Mouse (Mus musculus): Measurements from ENCODE around the gene Myh4.

Myh4 gene

GRCm38 (mm10) chr11:67237481-67238079, at the start of gene Myh4:
Myh4 (plus strand) TSS chr11:67238029.
- no peak for DNase-seq

- DNase-seq: no peak
Measured at GRCm38 (mm10) chr11:67190316-67190715, 47.5 kb upstream of the Myh4 start.

DNA sequence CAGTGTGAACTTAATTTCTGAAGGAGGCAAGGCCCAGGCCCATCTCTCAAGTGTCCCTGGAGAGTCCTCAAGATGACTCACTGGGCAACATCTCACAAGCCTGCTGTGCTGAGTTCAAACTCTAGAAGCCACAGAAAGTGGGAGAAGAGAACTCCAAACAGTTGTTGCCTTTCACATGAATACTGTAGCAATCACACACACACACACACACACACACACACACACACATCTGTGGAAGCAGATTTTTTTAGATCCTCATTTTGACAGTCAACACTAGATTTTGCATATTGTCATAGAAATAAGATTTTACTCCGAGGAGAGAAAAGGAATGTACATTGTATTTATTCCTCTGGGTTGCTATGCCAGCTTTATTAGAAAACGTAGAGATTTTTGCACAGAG, 47.0 kb upstream of the Myh4 start:
- no peak for DNase-seq

GRCm38 (mm10) chr11:67191496-67191895, 46.3 kb upstream of the Myh4 start:
- DNase-seq: no peak

DNA sequence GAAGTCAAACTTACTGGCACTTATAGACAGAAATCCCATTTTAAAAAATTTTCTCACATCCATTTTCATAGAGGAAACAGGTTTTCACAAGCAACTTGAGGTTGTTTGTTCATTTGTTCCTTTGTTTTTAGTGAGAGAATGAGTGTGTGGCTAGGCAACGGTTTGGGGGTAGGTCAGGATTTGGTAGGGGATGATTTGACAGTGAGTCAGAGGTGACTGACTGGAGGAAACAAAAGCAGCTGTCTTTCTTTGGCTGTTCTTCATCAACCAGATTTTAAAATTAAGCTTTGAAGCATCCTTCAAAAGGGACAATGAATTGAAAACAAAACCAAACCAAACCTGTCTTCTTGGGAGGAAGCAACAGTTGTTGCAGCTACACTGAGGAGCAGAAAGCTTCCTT, 38.5 kb upstream of the Myh4 start:
- no peak for DNase-seq

GRCm38 (mm10) chr11:67199752-67200151, 38.1 kb upstream of the Myh4 start, which contains the start of gene Myh1:
Myh1 (plus strand) TSS chr11:67200052.
- no peak for DNase-seq

DNA sequence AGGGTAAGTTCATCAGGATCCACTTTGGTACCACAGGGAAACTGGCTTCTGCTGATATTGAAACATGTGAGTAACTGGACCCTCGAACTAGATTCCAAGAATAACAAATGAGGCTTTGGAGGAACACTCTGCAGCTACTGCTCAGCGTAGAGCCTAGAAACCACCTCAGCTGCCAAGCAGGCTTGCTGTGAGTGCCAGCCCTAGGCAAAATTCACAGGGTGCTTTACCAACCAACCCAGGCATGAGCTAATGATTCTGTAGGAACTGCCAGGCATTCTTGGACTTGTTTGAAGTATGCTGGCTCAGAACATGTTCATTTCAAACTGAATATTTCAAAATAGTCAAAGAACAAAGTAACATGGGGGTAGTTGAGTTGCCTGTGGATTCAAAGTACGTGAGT, 33.1 kb upstream of the Myh4 start:
- DNase-seq: no peak

- no peak for DNase-seq
Measured at GRCm38 (mm10) chr11:67221803-67222202, 16.0 kb upstream of the Myh4 start.

GRCm38 (mm10) chr11:67224466-67224865, 13.4 kb upstream of the Myh4 start:
- DNase-seq: no peak

- DNase-seq: no peak
Measured at GRCm38 (mm10) chr11:67228731-67229130, 9.1 kb upstream of the Myh4 start.

DNA sequence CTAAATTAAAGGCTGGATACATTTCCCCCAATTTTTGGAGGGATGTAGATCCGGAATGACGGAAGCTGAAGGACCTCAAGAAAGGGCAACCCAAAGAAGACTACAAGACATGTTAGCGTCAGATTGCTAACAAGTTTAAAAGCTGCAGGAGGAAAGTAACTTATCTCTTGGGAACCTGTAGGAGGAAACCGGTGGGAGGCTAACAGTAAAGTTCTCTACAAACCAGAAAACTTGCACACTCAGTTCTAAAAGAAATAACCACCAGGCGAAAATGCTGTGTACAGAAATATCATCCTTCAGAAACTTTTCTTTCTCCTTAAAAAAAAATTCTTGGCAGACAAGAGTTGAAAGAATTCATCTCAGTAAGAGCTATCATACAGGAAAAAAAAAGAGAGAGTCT, 8.7 kb upstream of the Myh4 start:
- no peak for DNase-seq

GRCm38 (mm10) chr11:67229946-67230345, 7.9 kb upstream of the Myh4 start:
- DNase-seq: no peak

- no peak for DNase-seq
Measured at GRCm38 (mm10) chr11:67235639-67236358, 2.0 kb upstream of the Myh4 start.

DNA sequence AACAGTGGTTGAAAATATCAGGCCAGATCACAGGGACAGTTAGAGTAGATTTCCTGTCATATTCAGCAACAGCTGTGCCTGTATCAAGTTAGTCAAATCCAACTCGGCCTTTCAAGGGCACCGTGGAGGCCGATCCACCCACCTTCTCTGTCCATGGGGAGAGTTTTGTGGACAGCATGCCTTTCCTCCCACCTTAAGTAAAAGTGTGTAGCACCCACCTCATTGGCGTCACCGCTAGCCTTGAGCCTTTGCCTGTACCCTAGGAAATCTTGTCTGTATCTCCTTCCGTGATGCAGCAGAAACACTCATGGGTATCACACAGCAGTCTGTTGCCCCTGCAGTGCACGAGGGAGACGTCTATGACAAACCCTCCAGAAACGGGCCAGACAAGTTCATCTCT, 1.0 kb upstream of the Myh4 start:
- DNase-seq: no peak

GRCm38 (mm10) chr11:67241051-67241450, 3.2 kb downstream of the Myh4 start:
- no peak for DNase-seq

DNA sequence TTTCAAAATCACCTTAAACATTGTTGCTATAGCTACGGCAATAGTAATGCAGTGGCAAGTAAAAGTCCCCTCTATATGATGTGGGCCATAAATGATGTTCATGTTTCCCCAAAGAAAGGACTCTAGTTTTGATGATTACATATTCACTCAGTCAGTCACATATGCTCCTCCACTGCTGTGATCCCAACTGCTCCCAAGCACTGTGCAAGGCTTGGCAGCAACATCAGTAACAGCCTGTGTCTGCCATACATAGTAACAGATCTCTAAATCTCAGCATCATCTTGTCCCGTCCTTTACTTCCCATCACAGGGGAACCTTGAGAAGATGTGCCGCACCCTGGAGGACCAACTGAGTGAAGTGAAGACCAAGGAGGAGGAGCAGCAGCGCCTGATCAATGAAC, 15.9 kb downstream of the Myh4 start:
- no peak for DNase-seq

GRCm38 (mm10) chr11:67257048-67257447, 19.2 kb downstream of the Myh4 start:
- no peak for DNase-seq

DNA sequence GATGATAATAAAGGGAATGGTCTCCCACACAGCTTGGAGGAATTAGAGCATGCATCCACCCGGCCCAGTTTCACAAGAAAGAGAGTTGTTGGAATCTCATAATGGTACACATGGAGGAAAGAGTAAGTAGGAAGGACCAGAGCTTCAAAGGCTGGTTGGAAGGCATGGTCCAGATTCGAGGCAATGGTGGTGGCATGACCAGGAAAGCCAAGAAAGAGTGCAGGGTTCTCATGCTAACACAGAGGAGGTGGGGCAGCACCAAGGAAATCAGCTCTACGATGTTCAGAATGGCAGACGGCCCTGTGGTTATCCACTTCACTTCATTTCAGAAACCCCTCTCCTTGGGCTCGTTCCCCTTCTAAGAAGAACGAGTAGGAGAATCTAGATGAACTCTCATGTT, 23.1 kb downstream of the Myh4 start:
- DNase-seq: no peak

- no peak for DNase-seq
Measured at GRCm38 (mm10) chr11:67276601-67277174, 38.9 kb downstream of the Myh4 start, which contains the start of gene Myh8. Myh8 (plus strand) TSS chr11:67277124.

GRCm38 (mm10) chr11:67293440-67293839, 55.6 kb downstream of the Myh4 start:
- DNase-seq: no peak
